Mouse (Mus musculus) spleen, adult 18-20 months (tissue): ENCODE measurements around the gene Kcnma1.

ENCODE experiments used
- DNase-seq, 2 experiments: peaks; one replicate each; pipeline ENCODE4 v3.0.0; 2022; ENCODE audit warnings: mixed read lengths in 2 of 2

Gene Kcnma1

DNA sequence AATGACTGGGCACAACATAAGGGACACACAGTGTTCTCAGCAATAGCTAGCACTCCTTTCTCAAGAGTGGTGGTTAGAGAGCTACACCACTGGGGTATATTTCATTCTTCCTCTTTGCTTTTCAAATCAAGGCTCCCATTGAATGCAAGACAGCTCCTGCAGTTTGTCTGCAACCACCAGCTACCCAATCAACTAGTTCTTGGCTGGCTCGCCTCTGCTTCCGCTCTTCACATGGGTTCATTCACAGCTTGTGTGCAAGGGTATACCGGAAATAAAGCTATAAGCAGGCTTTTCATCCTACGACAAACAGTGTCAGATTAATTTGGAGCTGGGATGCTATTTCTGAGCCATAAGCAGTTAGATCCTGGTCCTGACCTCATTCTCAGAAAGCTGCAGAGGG, 362.6 kb downstream of the Kcnma1 start:
- no peak for DNase-seq

DNA sequence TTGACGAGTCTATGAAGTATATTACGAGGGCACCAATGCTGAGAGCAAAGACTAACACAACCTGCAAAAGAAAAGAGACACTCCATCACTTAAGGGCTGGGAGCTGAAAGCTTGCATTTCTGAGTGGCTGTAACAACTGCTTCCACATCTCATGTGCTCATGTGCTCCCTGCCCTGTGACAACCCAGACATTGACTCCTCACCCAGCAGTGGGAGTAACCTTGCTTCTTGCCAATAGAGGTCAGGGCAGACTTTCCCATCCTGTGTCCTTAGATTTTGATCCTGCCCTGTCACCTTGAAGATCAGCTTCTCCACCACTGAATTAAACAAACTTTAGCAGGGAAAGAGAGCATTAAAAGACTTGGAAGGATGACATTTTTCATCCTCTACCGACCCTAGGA, 364.2 kb downstream of the Kcnma1 start:
- no peak for DNase-seq

DNA sequence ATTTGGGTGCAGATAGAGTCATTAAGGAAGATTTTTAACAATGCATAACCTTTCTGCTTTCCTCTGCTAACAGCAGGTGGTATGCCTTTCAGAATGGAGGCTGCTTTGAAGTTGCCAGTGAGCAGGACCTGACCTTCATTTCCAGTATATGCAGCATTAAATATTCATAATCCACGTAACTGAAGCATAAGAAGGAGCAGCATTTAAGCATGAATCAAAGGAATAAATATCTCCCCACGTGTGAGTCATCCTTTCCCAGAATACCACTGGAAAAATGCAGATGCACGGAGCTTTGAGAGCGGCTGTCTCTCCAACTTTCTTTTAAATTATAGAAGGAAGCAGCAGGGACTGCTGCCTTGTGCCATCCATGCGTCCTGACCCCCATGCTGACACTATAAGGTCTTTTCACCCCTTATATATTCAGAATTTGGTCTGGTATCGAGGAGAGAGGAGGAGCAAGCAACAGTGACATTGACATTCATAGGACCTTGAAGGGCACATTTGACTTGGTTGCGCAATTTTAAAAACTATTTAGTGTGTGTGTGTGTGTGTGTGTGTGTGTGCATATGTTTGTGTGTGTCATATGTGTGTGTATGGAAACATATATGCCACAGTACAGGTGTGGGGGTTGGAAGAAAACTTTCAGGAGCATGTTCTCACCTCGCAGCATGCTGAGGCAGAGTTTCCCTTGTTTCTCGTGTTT, 368.8 kb downstream of the Kcnma1 start:
- DNase-seq = no peak

DNA sequence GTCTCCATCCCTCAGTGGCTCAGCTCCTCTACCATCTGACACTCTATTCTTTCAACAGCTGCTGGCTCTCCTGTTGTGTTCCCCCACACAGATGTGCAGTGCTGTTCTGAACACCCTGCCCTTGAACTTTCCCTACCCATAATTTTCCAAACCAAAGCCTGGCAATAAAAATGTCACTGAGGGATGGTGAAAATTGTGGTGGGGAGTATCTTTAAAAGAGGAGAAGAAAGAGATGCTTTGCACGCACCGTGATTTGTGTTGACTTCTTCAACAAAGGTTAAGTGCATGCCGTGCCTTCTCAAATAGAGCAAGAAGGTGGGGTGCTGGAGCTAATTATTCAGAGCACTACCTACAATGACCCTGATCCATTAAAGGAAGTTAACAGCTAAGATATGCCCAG, 371.1 kb downstream of the Kcnma1 start:
- DNase-seq = no peak

DNA sequence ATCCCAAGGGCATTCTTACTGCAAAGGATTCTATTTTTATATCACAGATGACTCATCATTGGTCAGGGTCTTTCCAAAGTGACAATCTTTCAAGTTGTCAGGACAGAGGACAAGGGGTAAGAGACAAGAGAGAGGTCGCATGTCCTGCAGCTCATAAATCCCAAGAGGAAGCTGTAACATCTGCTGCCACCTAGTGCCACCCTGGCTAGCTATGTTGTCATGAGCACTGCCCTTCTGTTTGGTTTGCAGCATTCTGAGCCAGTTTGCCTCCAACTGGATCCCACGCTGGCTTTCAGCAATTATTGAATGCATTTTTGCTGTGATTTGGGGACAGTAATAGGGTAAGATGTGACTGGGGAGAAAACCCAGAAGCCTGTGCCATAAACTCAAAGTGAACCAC, 373.6 kb downstream of the Kcnma1 start:
- DNase-seq = no peak

DNA sequence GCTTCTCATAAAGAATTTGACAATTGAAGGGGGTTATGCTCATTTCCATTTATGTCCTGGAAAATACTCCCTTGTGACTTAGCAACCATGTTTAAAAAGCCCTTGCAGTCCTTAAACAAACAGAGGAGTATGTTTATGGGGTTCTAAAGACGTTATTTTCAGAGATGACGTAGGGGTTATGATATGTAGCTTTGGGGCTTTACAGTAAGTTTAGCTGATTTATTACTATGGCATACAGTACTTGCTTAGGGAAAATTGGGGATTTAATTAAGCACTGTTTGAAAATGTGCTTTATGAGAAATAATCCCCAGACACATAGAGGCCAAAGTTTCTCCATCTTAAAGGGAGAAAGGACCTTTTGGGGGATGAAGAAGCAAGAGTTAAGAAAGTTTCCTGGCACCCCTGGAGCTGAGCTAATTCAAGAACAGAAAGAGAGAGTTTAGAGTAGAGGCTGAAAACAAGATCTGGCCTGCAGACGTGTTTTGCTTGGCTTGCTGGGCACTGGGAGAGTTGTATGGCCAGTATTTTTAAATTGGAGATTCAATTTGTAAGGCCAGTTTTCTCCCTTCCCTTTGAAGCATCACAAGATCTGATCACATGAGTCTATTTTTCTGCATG, 376.1 kb downstream of the Kcnma1 start:
- DNase-seq = no peak

DNA sequence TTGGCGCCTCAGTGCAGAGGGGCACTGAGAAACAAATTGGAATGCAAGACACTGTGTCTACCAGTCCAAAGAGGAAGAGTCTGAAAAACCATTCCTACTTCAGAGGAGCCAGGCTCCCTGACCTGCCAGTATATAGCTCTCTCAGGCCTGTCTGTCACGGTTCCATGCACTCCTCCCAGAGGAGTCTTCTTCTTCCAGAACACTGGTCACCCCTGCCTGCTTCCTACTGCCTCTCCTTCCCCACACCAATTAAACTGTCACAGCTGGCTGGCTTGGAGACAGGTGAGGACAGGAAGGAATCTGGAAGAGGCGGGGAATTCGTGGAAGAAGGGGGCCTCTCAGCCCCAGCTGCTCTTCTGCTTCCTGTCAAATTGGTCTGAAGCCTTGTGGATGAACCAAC, 378.4 kb downstream of the Kcnma1 start:
- DNase-seq = no peak

DNA sequence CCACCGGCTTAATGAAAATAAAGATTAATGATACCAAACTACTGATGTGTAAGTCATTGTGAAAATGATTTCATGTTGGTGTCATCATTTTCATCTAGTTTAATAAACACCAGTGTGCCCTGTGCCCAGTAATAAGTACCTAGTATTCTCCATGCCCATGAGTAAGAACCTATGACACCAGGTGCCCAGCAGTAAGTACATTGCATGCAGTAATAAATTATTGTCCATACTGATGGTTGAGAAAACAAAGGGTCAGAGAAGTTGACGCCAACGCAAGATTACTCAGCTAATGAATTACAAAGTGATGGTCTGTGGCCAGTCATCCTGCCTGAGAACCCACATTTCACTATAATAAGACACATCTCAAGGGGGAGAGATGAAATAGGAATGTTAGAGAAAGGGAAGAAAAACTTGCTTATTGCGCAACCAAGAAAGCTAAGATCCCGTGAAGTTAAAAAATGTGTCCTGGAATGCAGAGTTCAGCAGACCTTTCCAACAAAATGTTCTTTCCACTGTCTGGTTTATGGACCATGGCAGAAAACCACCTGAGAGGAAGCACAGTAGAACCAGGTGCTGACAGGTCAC, 381.2 kb downstream of the Kcnma1 start:
- DNase-seq = no peak

DNA sequence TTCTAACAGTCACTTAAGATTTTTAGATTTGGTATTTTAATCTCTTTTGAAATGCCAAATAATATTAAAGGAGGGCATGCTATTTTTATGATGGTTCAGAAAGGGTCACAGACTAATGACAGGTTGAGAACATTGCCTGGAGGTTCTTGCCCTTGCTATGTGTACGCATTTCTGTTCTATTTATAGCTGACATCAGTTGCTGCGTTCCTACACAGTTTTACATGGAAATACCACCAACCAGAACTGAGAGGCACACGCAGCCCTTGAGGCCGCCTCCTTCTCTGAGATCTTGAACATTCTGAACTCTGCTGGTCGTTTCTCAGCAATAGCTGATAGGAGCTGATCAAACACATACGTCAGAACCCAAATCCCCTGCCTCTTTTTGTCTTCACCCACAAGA, 387.4 kb downstream of the Kcnma1 start:
- DNase-seq = no peak

DNA sequence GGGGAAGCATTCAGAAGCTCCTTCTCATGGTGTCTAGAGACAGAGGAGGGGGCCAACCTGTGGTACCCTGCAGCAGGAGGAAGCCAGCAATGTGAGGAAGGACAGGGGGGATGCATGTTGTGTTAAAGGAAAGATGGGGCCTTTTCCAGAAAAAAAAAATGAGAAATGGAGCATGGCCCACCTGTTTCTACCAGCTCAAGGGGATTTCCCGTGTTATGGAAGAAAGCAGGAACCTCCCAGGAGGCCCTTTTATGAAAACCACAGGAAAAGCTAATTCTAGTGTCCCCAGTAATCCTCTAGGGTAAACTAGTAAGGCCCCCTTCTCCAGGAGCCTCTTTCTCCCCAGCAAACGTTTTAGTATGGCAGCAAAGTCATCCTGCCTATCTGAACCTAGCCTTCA, 388.2 kb downstream of the Kcnma1 start:
- DNase-seq = no peak

DNA sequence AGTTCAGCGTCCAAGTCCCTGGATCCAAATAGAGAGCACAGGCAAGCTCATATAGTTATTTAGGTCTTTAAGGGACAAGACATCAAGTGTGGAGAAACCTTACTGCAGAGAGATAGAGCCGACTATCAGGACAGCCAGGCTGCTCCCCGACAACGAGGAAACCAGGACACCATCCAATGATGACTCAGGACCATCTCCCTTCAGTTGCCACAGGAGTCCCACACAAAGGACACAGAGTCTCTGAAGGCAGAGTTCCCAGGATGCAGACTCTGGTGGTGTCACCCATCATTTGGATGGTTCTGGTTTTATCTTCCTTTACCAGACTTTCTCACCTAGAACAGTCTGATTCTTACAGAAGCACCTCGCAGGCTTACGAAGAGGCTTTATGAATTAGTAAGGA, 388.9 kb downstream of the Kcnma1 start:
- DNase-seq = no peak

DNA sequence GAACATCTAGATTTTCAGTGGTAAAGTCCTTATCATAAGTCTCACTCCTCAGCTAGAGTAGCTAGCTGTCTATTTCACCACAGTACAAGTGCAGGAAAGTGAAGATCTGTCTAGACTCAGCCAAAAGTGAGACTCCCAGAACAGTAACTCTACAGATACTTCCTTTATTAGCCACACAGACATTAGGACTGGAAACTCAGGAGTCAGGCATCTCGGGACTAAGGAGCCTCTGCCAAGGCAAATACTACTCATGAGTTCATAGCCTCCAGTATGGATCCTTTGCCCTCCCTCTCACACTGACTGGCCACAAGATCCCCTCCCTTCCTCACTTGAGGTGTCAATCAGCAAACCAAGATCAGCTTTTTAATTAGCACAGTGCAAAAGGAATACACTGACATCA, 389.8 kb downstream of the Kcnma1 start:
- DNase-seq = no peak

DNA sequence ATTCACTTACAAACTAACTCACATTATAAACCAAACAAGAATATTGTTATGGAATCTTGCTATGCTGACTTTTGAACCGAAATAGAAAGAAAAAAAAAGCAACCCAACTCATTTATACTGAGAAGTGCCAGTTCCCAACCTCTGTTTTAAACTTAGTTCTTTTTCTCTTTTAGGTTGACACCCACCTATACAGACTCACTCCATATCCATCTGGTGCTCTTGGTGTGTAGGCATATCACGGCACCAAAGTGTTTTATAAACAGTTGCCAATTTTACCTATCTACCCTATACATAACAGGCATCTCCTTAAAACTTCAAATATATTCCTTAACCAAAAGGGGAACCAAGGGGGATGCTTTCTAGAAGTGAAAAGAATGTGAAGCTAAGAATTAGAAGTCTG, 393.6 kb downstream of the Kcnma1 start:
- no peak for DNase-seq

DNA sequence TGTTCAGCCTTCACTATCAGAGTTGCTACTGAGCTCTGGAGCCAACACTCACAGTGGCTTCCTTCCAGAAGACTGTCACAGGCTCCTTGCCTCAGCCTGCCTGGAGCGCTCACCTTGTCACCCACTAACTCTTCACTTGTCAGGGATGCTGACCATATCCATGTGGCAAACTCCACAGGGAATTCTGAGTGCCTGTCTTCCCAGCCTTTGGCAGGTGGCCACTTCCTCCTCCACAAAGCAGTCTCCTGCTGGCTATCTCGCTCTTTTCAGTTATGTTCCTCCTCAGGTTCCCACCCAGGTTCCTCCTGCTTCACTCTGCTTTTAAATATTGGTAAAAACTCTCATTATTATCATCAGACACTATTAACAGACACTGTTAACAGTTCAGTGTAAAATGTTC, 395.3 kb downstream of the Kcnma1 start:
- no peak for DNase-seq

DNA sequence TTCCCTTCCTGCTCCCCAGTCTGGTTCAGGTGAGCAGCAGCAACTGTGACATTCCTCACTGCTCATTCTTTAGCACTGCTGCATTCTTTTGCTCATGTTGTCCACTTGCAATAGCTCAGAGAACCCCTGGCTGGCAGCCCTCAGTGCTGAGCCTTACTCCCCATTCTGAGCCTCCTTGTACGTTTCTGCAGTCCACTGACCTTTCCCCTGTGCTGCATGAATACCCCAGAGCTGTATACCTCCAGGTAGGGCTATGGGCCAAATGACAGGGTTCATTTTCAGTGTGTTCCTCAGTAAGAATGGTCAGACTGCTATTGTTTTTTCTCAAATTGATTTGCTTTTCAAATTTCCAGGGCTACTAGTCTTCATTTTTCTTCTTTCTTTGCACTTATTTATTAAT, 396.2 kb downstream of the Kcnma1 start:
- no peak for DNase-seq

DNA sequence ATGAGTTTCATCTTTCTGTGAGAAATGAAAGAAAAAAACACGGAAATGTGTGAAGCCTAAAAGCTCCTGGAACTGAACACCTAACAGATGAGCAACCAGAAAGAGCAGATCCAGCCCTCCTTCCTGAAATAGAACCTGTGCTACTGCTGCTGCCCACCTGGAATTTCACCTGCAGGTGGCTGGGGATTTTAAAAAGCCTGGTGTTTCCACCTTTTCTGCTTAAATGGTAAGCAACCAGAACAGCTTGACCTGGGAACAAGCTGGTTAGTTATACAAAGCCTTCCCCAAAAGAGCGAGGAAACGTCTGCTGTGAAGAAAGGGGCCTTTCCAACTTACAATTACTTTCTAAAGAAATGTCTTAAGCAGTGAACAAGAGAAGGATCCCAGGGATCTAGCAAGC, 404.2 kb downstream of the Kcnma1 start:
- no peak for DNase-seq

DNA sequence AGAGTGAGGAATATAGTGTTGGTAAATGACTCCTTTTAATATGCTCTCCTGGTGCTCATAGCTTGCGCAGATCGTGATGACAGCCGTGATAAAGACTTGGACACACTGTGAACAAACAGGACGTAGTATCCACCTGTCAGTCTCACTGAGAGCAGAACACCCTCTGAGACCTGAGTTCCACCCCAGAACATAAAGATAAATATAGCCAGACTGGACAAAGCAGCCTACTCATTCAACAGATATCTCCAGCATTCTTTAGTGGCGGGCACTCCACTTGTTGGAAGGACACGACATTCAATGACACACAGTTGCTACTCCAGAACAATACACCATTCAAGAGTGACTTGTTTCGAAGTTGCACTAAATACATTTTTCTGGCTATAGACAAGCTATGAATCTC, 408.6 kb downstream of the Kcnma1 start:
- DNase-seq = no peak

DNA sequence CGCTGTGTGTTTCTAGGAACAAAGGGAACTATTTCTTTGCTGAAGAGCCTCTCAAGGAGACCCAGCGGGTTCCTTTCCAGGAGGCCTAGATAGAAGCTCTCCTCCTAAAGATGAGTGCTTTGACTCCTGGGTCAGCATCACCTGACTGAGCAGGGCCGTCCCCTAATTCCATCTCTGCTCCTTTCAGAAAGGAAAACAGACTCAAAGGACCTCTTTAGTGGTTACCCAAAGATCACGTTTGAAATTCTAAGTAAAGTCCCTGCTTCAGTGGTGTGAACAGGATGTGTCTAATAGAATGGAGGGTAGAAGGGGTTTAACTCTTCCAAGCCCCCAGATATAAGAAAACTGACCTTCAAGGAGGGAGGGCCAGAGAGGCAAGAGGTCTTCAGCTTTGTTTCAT, 411.4 kb downstream of the Kcnma1 start:
- DNase-seq = no peak

DNA sequence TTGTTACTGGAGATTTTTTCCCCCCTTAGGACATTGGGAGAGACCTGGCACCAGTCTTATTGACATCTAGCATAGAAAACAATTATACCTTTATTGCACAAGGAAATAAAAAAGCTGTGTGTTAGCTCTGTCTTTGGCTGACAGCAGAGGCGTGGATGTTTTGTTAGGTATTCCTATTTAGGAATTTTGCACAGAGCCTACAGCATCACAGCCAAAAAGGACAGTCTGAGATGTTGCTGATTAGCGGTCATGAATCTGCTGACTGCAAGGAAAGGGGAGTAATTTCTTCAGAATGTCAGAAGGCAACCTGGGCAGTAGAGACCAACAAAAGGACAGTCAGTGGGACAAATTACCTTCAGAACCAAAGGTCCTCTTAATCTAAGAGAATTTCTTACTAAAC, 412.2 kb downstream of the Kcnma1 start:
- DNase-seq = no peak

DNA sequence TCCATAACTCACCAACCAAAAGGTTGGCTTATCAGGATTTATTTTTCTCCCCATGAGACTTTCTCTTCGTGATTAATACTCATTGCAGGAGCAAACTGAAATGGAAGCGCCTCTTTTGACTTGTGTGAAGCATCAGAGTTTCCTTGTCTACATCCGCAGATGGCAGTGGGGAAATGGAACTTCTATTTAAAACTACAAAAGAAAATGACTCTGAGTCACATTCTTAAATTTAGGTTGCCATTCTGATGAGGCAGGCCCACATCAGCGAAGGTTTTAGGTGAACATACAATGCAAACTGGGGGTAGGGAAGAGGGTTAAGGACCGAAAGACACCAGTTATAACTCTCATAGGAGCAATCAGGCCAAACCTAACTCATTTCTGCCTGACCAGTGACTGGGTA, 419.7 kb downstream of the Kcnma1 start:
- DNase-seq = no peak

DNA sequence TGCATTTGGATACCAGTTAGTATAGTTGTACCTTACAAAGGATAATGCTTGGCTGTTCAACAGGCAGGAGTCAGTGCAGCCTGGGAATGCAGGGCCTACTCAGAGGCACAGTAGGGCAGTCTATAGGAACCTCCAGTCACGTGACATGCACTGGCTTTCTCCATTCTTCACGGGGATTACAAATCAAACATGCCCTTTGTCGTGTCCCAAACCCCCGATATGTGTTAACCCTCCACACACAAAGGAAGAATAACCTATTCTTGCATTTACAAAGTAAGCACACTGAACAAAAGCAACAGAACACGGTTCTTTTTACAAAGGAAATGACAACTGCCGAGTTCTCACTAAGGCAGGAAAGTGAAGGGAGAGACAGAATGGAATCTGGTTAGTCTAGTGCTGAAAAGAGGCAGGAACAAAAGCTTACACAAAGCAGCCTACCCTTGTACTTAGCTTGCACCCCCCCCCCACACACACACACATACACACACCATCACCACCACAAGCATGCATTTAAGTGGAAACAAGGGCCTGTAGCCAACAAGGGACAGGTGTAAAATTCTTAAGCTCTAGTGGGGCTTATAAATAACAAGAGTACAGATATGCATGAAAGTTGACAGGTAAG, 421.4 kb downstream of the Kcnma1 start:
- DNase-seq = no peak

DNA sequence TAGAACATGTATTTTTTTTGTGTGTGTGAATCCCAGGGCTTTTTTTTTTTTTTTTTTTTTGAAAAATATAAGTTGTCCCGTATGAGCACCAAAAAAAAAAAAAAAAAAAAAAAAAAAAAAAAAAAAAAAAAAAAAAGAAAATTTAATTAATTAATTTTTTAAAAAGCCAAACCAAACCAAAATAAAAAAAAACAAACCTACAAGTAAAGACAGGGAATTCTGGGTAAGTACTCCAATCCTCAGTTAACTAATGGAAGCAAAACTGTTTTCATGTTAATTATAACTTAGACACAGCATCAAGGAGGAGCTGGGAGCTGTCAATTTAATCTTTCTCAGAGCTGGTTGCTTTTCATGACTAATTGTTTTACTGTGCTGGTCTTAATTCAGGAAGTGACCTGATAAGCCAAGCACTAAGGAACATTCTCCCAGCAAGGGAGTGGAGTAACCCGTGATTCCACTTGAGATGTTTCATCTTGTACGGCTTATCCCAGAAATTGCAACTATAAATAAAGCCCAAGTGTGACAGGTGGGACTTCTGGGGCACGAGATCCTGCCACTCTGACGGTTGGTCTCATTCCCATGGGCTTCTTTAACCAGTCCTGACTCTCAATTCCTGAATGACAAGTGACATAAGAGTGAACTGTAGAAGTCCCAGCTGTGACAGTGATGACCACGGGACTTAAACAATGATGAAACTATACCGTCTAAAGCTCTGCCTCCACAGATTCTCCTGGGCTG, 424.4 kb downstream of the Kcnma1 start:
- DNase-seq = no peak

DNA sequence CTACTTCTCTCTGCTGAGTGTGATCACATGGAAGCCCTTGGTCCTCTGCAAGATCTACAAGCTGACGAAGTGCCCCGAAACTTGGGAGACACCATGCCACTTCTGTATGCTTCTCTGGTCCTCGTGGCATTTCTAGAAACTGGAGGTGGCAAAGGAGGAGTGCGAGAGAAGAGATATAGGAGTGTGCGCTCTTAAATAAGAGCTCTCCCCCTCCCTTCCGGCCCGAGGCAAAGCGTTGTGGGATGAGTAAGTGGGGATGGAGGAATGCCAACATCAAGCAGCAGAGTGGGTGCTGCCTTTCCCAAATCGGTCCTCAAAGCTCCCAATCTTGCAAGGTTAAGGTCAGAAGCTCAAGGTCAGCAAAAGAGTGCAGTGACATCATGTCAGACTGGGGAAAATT, 426.8 kb downstream of the Kcnma1 start:
- DNase-seq = no peak

DNA sequence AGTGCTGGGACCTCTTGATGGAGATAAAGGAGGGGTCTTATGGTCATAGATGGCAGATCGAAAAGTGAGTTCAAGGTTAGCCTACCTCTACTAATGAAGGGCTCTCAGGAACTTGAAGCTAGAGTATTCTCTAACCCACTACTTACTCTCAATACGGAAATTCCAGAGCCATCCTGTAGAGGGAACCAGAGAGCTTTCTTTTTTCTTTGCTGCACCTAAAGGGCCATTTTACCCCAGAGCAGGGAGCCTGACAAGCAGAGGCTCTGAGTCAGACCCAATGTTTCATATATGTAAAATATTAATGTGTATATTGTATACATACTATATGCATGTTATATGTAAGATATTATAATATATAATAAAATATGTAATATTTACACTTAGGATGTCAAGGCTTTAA, 431.1 kb downstream of the Kcnma1 start:
- DNase-seq = peak in 1 of 2 experiments; percentile 3
